Mouse (Mus musculus) telencephalon, adult 2 months (tissue): Measurements from ENCODE around the gene Aldh5a1.
"Not testable (repeated sequence)": the region's sequence is repeated elsewhere in the genome, so short reads cannot be mapped to it uniquely, and the experiment has no call there.

ENCODE experiments used
- DNase-seq: peaks from one replicate; pipeline ENCODE4 v3.0.0-alpha.2; 2011; ENCODE audit warnings: low read depth, low spot score

Aldh5a1 gene

DNA sequence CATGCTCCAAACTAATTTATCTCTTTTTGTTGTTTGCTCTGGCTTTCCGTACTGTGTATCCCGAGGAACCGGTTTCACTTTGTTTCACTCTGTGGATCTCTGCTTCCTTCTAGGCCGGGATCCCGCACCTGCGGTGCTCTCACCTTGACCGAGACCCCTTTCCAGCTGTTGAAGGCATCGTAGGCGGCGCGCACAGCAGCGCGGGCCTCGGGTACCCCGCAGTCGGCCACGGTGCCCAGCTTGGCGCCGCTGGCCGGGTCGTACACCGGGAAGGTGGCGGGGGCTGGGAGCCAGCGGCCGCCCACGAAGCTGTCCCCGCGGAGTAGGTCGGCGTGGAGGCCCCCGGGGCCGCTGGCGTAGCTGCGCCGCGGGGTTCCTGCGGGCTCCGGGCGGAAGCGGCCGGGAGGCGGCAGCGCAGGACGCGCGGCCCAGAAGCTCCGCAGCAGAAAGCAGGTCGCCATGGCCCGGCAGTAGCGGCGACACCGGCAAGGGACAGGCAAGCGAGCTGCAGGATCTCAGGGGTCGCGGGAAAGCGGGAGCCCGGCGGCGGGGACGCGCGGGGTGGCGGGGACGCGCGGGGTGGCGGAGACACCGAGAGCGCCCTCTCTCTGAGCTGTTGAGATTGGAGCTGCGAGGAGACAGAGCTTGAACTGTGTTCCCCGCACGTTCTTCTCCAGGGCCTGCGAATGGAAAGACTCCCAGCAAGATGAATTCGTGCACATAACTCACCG is at the start of gene Aldh5a1:
Aldh5a1 (minus strand) TSS at position 554 of the 731 bp plus-strand sequence.
- DNase-seq, result no peak

DNA sequence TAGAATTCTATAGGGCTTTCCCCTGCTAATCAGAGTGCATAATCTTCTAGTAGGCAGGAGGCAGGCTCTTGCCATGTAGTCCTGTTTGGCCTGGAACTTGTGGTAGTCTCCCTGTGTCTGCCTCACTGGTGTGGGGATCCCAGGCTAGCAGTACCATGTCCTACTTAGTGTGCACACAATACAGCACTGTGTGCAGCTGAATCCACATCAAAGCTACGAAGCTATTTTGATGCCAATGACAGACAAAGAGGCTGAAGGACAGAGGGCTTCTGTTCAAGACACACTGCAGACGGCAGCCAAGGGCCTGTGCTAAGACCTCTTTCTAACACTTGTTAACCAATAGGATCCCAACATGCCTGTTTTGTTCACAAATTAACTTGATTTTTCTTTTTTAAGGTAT is 48.0 kb upstream of the Aldh5a1 start:
- peak; percentile 78 for DNase-seq

DNA sequence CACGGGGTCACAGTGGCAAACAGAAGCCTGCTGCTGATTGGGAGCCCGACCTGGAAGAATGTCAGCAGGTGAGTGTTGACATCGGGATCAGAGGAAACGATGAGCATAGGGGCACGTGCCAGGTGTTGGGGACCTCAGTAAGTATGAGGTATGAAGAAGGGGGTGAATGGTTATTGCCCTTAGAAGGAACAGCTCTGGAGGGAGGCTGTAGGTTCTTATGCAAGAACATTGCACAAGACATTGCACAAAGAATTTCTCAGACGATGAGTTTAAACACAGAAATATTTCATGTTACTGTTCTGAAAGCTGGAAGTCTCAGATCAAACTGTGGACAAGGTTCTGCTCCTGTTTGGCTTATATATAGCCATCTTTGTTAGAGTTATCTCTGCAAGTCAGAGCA is 43.6 kb upstream of the Aldh5a1 start:
- no peak for DNase-seq

DNA sequence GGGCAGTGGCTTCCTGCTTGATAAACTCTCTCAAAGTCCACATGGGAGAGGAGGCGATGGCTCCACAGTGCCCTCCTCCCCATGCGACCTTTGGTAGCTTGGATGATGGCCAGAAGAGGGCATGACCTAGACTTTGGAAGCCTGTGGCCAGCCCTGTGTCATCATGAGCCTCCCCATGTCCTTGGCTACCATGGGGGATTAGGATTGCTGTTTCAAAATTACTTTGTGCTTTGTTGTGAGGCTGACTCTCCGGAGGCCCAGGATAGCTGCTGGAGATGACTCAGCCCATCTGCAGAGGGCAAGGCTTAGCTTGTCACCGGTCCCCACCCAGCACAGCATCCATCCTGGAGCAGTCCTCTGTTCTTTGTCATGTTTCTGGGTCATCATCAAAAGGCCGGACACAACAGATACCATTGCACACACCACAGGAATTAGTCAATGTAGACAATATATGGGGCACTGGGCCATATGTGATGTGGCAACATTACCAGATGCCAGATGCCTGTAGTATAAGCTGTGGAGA is 40.4 kb upstream of the Aldh5a1 start:
- no peak for DNase-seq

DNA sequence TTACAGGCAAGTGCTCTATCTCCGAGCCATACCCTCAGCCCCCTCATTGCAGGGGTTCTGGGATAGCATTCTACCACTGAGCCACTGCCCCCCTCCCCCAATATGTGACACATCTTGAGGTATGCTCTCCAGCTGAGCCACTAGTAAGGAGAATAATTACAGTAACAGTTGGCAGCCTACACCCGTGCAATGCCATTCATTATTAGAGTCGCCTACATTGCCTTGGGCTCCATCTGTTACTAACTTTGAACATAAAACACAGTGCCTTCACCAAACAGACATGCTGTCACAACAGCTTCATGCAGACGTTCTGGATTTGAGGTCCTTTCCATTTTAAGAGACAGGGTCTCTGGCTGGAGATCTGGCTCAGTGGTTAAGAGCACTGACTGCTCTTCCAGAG is 38.9 kb upstream of the Aldh5a1 start:
- peak; percentile 33 for DNase-seq

- DNase-seq, result not testable (repeated sequence)
Measured at GRCm38 (mm10) chr13:24971776-24972175, 34.3 kb upstream of the Aldh5a1 start.

DNA sequence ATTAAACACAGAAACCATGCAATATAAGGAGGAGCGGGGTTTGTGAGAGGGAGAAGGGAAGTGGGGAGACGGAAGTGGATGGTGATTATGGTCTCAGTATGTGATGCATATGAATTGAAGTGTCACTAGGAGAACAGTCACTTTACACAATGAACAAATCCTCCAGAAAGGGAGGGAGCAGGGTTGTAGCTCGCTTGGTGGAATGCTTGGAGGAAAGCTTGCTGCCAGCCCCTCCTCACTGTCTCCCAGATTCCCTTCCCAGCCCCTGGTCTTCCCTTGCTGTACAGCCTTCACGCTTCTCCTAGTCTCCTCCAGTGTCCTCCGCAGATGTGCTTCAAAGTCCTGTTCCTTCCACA is 28.4 kb upstream of the Aldh5a1 start:
- no peak for DNase-seq

GRCm38 (mm10) chr13:24965130-24965845 is 27.8 kb upstream of the Aldh5a1 start:
- DNase-seq, result no peak

DNA sequence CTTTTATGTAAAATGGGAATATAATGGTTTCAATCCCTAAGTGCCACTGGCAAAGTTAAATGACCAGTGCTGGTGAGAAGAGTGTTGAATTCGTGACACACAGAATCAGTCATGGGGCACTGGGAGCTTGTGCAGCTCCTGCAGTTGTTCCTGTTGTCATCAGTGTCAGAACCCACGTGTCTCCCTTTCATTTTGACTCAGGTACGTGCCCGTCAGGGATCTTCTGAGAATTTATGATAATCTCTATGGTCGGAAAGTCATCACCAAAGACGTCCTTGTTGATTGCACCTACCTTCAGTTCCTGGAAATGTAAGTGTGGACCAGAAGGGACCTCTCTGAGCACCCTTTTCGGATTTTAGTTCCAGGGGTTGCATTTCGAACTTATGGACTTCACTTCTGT is 24.7 kb upstream of the Aldh5a1 start:
- DNase-seq, result no peak

GRCm38 (mm10) chr13:24960084-24960483 is 22.6 kb upstream of the Aldh5a1 start:
- no peak for DNase-seq

GRCm38 (mm10) chr13:24958671-24959070 is 21.2 kb upstream of the Aldh5a1 start:
- DNase-seq, result no peak

- DNase-seq, result no peak
Measured at GRCm38 (mm10) chr13:24955500-24955899, 18.0 kb upstream of the Aldh5a1 start.

DNA sequence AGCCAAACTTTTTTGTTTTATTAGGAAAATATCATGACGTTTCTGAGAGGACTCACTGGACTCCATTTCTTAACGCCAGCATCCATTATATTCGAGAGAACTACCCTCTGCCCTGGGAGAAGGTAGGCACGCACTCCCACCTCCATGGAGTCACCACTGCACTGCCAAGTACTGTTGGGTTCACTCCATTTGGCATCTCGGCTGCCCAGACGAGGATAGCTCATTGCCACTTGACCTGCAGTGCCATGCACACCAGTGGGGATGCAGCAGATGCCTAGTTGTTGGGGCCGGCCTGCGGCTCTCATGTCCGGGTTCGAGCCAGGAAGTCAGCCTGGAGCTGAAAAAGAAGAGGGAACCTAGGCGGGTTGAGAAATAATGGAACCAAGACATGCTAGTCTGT is 17.6 kb upstream of the Aldh5a1 start:
- no peak for DNase-seq

DNA sequence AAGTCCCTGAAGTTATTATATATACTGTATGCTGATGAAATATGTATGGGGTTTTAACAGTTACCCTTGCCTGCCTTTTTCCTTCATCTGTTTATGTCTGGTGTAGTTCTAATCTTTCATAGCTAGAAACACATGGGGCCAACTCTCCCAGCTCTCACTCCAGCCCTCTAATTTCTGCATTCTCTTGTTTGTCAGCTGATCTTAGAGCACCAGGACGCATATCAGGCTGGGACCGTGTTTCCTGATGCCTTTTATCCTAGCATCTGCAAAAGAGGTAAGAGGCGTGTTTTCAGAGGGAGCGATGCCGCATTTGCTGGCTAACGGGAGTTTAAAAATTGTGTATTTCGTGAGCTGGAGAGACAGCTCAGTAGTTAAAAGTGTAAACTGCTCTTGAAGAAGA is 15.2 kb upstream of the Aldh5a1 start:
- no peak for DNase-seq

DNA sequence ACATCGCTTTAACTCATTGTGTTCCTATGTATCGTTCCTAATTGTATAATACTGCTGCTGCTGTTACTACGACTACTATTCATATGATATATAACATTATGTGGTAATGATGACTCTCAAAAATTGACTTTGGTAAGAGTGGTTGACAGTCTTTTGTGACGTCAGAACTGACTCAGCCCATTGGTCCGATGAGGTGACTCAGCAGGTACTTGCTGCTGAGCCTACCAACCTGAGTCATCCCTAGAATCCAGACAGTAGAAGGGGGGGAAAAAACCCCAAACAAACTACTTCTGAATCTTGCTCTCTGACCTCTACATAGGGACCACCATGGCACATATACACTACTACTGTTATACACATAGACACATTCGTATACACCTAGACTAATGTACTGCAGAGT is 11.4 kb upstream of the Aldh5a1 start:
- no peak for DNase-seq

- DNase-seq, result no peak
Measured at GRCm38 (mm10) chr13:24947158-24947557, 9.7 kb upstream of the Aldh5a1 start.

DNA sequence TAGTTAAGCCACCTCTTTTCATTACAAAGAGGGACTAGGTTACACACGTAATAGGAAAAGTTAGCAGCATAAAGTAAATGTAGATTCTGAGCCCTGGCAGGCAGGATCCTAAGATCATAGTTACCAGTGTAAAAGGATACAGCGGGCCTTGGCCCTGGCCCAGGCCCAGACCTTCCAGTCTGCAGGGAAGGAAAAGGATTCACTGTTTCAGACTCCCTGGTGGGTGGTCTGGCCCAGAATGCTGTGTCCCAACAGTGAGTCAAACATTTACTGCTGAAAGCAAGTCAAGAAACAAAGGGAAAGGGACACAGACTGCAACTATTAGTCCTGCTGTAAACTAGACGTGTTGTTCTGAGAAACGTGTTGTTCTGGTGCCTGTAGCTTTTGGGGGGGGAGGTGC is 8.1 kb upstream of the Aldh5a1 start:
- no peak for DNase-seq

- DNase-seq, result no peak
Measured at GRCm38 (mm10) chr13:24943303-24943702, 5.8 kb upstream of the Aldh5a1 start.

DNA sequence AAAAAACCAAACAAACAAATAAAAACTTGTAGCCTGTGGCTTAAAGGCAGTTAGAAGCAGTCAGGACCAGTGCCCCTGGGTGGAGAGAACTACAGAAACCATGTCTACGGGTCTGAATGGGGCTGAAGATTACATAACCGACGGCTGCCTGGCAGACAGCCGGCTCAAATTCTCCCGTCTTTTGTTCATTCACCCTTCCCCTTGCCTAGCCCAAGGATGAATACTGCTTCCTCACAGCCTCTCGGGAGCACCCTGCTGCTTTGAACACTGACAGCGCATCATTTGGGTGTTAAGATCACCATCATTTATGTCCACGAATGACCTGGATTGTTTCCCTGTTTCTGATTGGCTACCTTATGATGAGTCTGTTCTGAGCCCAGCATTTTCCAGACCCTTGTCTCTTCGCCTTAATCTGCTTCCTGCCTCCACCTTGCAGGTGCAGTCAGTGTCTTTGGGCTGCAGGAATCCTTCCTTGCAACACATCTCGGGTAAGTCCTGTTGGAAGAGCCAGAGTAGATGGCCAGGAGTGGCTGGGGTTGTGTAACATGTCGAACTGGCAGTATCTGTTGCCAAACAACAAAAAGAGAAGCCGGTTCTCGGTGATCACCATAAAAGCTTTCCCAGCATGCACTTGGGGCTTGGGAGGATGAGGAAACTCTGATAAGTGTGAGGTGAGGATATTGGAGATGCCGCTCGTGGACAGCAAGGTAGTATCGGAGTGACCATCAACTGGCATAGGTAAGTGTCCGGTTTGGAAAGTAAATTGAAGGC is 5.2 kb upstream of the Aldh5a1 start, which contains the start of gene Gpld1:
Gpld1 (plus strand) TSS at position 641 of the 771 bp plus-strand sequence.
- DNase-seq, result no peak

GRCm38 (mm10) chr13:24939472-24939871 is 2.0 kb upstream of the Aldh5a1 start:
- no peak for DNase-seq

DNA sequence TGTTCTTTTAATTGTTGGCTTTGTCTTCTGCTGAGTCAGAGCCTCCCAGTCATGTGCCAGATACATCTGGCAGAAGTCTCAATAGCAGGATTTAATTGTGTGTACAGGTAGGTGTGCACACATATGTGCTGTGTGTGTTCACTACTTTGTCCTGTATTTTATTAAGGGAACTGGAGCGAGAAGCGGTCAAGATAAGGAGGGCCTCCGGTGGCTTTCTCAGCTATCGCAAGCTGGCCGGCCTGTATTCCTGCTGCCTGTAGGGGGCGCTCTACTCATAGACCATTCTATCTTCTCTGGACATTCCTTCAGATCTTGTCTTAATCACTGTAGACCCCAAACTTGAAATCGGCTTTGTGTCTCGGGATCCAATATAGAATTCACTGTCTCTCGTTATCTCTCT is 1.2 kb upstream of the Aldh5a1 start:
- DNase-seq, result no peak

GRCm38 (mm10) chr13:24937839-24938166 is 342 bp upstream of the Aldh5a1 start:
- no peak for DNase-seq

DNA sequence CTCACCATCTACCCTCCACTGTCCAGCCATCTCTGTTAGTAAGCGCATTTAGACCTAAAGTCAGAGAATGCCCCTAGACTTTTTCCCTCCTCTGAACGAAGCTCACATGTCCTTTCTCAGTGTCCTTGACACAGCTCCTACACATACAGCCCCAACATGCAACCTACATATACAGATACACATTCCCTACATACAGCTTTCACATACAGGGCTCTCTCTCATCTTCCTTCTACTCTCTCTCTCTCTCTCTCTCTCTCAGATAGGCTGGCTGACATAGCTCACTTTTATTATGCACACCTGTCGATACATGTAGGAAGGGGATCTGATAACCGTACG is 721 bp downstream of the Aldh5a1 start:
- no peak for DNase-seq
